Mouse (Mus musculus): ENCODE data around the gene Moxd1.
A peak's percentile ranks its signal among the peaks of the same experiment; 100 is the strongest.
"Not testable (repeated sequence)": the region's sequence is repeated elsewhere in the genome, so short reads cannot be mapped to it uniquely, and the experiment has no call there.

Gene Moxd1

DNA sequence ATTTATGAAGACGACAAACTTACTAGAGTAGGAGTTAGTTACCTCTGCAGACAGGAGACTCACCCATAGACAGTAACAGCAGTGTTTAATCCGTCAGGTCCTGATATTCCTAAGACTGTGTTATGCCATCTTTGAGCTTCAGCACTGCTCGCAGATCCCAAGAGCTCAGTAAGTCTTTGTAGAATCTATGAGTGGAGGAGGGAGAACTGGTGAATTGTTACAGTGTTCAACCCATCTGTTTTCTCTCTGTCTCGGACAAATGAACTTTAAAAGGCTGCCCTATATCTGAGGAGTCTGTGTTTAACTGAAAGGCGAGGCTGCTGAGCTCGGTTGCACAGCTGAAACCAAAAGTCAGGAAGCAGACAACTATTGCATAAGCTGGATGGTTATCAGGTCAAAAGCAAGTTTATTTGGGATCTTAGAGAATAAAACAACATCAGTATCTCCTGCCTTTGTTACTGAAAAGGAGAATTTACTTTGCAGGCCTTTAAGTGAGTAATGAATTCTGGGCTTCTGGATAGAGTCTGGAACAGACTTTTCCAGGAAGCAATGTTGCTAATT lies 47.8 kb downstream of the Moxd1 start:
- no peak for DNase-seq (ENCODE audit: low spot score in 2 of 2)

DNA sequence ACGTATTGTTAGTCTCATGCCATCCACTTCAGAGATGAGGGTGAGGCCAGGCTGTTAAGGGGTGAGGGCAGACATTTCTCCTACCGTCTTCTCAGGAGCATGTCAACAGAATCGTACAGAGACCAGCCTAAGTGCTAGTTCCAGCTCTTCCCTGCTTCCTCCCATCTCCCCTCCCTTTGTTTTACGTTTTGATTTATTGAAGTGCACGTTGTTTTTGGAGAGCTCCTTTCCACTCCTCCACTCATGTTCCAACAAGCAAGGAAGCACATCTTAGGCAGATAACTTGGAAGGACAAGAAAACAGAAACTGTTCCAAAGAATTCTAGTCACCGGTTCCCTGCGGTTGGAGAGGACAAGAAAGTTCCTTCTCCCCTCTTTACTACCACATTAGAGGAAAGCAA lies 52.9 kb downstream of the Moxd1 start:
- no peak for DNase-seq (ENCODE audit: low spot score in 2 of 2)

DNA sequence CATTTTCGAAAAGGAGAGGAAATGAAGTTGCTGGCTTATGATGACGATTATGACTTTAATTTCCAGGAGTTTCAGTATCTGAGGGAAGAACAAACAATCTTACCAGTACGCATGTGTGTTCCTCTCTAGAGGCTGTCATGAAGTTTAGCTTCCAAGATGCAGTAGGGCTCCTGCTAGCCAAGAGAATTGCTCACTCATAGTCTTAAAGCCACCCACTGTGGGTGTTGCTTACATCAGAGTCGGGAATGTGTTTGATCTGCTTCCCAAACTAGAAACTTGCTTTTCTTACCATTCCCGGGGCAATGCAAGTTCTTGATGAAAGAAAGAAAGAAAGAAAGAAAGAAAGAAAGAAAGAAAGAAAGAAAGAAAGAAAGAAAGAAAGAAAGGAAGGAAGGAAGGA lies 59.3 kb downstream of the Moxd1 start:
- DNase-seq (ENCODE audit: low spot score in 2 of 2): no peak

DNA sequence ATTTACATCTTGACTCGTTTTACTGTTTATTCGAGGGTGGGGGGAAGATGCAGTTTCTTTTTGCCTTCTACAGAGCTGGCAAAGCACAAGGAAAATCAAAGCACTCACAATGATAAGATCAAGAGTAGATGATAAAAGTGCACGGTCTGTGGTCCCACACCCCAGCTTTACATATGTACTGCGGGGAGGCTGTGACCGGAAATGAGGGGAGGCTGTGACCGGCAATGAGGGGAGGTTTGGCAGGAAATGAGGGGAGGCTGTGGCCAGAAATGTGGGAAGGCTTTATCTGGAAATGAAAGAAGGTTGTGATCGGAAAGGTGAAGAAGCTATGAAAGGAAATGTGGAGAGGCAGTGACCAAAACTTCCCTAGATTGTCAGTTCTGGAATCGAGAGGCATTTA lies 68.3 kb downstream of the Moxd1 start:
- no peak for DNase-seq (ENCODE audit: low spot score in 2 of 2)

DNA sequence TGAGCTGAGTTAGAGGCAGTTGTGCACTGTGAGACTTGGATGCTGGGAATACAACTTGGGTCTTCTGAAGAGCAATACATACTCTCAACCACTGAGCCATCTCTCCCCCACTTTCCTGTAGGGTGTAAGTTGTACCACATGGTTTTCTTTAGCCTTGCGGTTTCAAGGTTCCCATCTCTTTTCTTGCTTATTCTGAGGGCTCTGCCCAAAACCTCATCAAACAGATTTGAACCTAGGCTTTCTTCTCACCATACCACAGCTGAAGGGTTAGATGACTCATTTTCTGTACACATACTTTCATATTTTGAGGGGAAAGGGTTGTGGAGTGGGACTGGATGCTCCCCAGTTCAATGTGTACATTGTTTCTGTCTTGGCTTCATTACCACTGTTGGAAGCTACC lies 69.4 kb downstream of the Moxd1 start:
- DNase-seq (ENCODE audit: low spot score in 2 of 2): no peak

DNA sequence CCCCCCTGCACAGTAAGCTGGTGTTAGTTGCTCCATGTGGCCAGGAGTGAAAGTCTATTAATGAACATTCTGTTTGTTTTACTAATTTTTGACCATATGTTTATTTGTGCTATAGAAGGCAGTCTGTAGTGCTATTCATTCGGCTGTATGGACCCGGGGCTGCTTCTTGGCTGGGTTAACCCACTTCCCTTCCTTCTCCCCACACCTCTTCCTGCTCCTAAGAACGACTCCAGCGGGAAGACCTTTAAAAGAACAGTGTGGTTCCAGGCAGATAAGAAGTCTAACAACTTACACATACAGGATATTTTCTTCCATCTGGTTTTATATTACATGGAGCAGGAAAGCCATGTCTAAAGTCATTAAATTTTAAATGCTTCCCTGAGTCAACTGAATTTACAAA lies 73.3 kb downstream of the Moxd1 start:
- DNase-seq (ENCODE audit: low spot score in 2 of 2): no peak

DNA sequence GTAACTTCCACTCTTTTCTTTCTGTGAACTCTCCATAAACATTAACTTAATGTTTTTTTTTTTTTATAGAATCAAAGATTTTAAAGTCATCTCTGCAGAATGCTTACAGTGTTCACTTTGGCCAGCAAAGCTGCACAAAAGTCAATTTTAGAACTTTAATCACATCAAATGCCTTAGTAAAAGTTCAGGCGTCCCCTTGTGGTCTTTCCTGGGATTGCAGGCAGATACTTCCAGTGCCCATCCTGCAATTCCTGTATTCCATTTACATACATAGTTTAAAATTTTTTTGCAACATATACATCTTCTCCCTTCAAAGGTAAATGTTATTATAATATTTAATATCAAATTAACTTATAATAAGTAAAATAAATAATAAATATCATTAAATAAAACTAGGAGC lies 74.5 kb downstream of the Moxd1 start:
- no peak for DNase-seq (ENCODE audit: low spot score in 2 of 2)

DNA sequence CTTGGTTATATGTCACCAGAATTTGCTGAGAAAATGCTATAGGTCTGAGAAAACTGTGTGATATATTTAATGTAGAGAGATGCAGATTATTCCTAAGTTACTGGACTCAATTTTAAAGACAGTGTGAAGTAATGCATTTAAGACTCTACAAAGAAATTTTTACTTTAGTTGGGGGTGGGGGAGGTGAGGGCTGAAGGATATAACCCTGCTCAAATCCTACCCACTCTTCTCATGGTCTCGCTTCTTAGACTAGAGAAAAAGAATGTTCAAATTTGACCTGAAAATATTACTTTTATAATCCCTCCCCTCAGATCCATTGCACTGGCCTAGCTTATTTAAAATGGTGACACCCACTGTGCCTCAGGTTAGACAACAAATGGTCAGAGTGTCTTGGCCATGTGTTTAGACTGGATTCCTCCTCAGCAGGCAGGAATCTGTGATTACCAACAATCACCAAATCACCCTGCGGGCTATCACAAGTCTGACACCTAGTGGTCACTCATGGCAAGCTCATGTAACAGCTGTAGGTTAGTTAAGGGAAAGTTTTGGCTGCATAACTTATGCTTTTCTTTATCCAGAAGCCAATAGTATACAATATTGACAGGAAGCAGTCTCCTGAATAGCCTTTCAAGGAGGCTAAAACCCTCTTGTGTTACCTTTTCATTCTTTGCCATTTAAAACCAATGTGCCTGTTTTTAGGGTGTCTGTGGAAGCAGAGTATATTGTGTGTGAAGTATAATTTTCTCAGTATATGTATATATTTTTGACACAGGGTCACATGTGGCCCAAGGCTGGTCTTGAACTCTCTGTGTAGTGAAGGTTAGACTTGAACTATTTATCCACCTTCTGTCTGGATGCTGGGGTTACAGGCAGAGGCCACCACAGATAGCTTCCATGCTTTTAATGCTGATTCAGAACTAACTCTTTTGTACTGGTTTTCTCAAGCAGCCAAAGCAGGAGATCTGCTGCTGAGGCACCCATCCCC lies 75.2 kb downstream of the Moxd1 start:
- DNase-seq (ENCODE audit: low spot score in 2 of 2): peak; percentile 13 to 27

DNA sequence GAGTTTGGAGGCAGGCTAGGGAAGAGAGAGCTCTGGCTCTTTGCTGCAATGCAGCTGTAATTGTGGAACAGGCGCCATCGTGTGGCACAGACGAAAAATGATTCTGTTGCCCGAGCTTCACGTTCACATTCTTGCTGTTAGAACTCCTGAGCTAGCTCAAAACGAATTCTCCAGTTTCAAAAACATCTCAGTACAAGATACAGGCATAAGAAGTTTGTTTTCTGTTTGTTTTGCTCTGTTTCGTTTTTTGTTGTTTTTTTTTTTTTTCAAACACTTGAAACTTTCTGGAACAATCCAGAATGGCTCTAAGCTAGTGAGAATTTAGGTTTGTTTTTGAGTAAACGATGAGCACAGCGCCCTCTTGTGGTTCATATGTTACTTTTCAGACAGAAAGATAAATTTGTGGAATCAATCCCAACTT lies 88.9 kb downstream of the Moxd1 start:
- DNase-seq (ENCODE audit: low spot score in 2 of 2): peak; percentile 32 to 76

DNA sequence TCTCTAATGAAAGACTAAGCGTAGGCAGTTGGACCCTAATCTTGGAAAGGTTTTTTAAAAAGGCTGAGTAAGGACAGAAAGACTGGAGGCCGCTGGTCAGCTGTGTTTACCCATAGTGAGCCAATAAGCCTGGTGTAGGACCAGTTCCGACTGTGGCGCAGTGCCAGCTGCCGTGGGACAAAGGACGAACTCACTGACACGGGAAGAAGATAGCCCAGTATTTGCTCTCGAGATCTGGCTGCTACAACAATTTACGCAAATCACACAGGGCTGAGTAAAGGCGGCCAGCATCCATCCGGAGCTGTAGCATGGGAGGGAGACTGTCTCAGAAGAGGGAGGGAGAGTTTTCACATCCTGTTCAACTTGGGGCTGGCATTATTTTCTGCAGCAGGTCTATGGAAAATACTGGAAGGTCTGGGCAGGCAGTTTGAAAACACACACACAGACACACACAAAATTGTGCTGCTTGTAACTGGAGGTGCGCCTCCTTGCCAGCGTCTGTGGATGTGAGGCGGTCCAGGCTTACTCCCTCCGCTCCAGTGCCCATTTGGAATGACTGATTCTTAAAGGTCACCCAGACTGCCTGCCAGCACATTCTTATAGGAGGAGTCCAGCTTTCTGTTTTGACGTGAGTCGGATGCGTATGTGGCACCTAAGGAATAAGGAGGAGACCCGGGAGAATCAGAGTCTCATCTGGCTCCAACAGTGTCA lies 94.0 kb downstream of the Moxd1 start:
- DNase-seq (ENCODE audit: low spot score in 2 of 2): peak; percentile 65 to 74

DNA sequence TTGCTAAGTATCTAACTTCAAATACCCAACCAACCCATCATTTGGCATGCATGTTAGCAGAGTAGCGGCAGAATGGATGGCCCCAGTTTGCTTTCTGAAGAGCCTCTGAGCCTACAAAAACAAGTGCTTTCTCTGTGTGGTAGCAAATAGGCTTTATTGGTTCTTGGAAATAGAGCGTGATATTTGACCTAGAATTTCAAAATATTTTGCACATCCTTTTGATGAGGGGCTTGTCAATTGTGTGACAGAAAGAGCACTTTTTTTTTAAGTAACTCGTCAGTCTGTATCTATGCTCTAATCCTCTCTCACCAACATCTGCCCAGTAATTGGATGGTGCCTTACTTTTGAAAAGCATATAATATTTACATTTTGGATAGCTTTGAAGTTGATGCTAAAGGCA lies 97.0 kb downstream of the Moxd1 start:
- DNase-seq (ENCODE audit: low spot score in 2 of 2): no peak

DNA sequence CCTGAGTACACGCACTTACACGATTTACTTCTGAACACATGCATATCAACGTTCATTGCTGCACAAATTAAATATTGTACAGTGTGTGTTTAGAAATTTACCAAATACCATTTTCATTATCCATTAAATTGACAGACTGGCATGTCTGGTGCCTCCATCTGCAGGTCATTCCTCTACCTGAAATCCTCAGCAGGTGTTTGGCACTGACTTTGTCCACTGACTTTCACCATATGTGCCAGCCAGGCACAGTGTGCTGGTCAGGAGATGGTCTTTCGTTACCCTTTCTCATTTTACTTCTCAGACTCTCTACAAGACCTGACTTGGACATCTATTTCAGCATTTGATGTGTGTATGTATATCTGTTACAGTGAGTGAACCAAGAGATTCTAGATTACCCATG lies 99.7 kb downstream of the Moxd1 start:
- DNase-seq (ENCODE audit: low spot score in 2 of 2): no peak

DNA sequence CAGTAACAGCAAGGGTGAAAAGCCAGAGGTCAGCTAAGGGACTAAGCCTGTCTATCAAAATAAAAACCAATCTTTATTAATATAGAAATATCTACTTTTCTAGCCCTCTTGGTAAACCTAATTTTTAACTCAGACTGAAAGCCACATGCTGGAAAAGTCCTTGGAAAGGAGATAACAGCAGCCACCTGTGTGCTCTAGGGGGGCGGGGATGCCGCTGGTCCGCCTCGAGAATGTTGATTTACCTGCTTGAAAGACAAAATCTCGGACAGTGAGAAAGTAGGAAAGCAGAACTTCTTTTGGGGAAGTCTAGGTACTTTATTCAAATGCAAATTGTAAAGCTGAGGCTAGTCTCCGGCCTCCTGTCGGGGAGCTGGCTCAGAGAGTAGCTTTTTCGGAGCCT lies 103.9 kb downstream of the Moxd1 start:
- not testable (repeated sequence) for DNase-seq (ENCODE audit: low spot score in 2 of 2)

DNA sequence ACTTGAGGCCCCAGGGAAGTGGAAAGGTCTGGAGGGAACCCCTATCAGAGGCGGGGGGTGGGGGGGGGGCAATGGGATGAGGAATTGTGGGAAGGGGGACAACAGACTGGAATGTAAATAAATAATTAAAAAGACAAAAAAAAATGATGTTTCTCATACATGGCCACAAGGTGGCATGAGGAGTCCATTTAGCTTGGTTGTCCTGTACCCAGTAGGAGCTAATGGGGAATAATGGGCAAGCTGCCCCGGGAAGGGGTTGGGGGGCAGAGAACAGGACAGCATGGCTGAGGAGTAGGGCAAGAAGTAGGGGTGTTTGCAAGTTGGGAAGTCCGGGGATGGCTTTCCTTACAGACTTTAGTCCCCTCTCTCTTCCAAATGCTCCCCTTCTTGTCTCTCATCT lies 109.5 kb downstream of the Moxd1 start:
- DNase-seq (ENCODE audit: low spot score in 2 of 2): no peak

DNA sequence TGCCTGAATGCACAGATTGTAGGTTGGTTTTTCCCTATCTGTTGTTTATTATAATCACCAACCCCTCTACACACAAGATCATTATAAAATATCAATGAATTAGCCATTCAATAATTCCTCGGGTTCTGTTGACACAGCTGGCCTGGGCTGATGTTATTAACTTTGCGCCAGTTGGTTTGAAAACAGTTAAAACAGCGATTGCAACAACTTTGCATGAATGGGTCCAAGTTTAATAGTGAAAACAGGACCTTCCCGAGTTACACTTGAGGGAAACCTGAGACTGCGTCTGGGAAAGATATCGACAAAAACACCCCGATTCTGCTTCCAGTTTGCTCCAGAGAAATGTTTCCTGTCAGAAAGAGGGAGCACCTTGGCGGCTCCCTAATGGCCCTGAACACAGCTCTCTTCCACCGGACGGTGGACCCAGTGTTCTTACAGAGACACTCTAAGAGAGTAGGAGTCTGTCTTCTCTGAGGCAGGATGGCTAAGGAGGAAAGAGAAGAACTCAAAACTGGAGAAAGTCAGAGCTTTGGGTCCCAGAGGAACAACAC lies 116.4 kb downstream of the Moxd1 start:
- no peak for DNase-seq (ENCODE audit: low spot score in 2 of 2)

DNA sequence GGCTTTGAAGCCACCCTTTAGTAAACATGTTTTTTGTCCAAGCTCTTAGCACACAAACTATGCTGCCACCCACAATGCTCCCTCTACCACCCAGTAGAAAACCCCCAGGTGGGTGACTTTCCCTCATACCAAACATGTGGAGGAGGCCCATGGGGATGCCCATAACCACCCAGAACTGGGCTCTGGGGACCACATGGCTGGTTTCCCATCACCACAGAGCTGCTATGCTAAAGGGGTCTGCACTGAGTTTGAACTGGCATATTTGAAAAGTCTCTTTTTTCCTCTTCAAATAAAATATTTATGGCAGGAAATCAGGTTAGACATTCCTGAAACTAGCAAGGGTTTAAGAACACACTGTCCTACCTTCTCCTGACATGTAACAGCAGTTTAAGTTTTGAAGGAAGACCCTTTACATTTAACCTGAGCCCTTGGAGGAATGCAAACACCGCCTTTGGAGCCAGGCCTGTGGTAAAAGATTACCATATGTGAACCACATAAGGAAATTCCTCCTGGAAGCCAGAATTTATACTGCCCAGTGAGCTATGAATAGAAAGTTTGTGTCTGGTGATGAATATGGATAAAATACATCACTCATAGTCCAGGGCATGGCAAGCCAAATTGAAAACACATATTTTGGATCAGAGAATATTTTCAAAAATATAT lies 117.4 kb downstream of the Moxd1 start:
- DNase-seq (ENCODE audit: low spot score in 2 of 2): no peak

DNA sequence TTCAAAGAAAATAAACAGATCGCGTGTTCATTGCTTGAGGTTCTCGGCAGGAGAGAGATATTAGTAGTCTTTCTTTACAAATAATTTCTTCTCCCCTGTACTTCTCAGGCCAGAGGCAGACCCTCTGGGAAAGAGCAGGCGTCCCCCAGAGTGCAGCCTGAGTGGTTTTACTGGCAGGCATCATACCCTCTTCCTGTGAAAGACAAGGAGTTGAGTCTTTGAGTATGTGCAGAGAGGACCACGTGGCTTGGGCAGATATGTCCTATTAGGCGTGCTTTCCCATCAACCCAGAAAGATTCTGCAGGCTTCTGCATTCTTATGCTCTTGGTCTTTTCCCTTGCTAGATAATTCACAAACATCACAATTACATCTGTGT lies 117.9 kb downstream of the Moxd1 start:
- DNase-seq (ENCODE audit: low spot score in 2 of 2): no peak

DNA sequence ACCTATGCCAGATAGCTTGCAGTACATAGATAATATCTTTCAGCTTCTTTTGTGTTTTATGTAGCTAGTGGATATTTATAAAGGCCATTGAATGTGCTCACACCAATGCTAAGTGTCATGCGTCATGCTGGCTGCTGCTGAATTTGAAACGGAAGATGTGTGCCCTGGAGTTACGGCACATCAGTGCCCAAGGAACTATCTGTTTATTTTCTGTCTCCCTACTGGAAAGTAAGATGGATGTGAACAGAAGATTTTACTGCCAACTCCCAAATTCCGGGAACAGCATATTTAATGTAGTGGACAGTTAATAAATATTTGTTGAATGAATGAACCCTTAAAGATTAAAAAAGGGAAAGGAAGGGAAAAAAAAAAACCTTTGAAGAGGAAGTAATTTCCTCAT lies 119.8 kb downstream of the Moxd1 start:
- DNase-seq (ENCODE audit: low spot score in 2 of 2): no peak

Measured in heart, adult 9 months (tissue).